In genomic region chr4:88526379-88527049, GRCm38 (mm10) we compare ENCODE assay signal across 20 mouse cellular contexts. TPM values are rescaled to one million over a fixed set of nuclear protein-coding genes. Genes with fewer than 3 reads are reported as not detected.
"Had no signal": no experiment of that assay in that cellular context is flagged by ENCODE, and none has a peak within 500 bp of the region (broad histone marks: within the 10 kb centered on the region; RNA-seq: fewer than 3 reads in every experiment).

No protein-coding gene starts in this region.

- H3K36me3 ChIP-seq: limb, embryonic 12.5 days; lung, embryonic 15.5 days; midbrain, embryonic 10.5 days; neural tube, embryonic 15.5 days had no signal

- H3K9ac ChIP-seq: limb, embryonic 12.5 days; lung, embryonic 15.5 days; neural tube, embryonic 15.5 days had no signal

- H3K4me3 ChIP-seq: limb, embryonic 12.5 days; lung, embryonic 15.5 days; midbrain, embryonic 10.5 days; myocyte; neural tube, embryonic 15.5 days had no signal

- H3K27ac ChIP-seq: kidney, postnatal 0 days; limb, embryonic 12.5 days; lung, embryonic 15.5 days; macrophage; midbrain, embryonic 10.5 days; neural tube, embryonic 15.5 days had no signal

- H3K27me3 ChIP-seq: limb, embryonic 12.5 days; lung, embryonic 15.5 days; neural tube, embryonic 15.5 days had no signal

- H3K9me3 ChIP-seq: limb, embryonic 12.5 days; lung, embryonic 15.5 days; midbrain, embryonic 10.5 days; neural tube, embryonic 15.5 days had no signal

- H3K4me1 ChIP-seq: limb, embryonic 12.5 days; lung, embryonic 15.5 days; midbrain, embryonic 10.5 days; neural tube, embryonic 15.5 days had no signal

- DNase-seq: kidney, adult 11 months; kidney, adult 9 months; kidney, postnatal 36 days; layer of hippocampus, adult 9-11 months; lung, postnatal 14 days; midbrain, embryonic 14.5 days; right cerebral cortex, adult 18-20 months; thymus, adult 18-20 months; thymus, postnatal 14 days had no signal

- H3K4me2 ChIP-seq: limb, embryonic 12.5 days; lung, embryonic 15.5 days; neural tube, embryonic 15.5 days had no signal

RNA-seq across cellular contexts. Expression of gene Ifnb1, which starts 3.9 kb away (rescaled TPM):
- total RNA-seq: layer of hippocampus, adult 18-20 months; left cerebral cortex, postnatal 36 days; liver, adult 2 months had no signal
- polyA plus RNA-seq: kidney, postnatal 0 days; limb, embryonic 12.5 days; liver, adult 2 months; lung, embryonic 15.5 days; midbrain, embryonic 10.5 days; midbrain, embryonic 14.5 days; myocyte; neural tube, embryonic 11.5 days; neural tube, embryonic 15.5 days had no signal

RNA-seq across cellular contexts. Expression of gene Ifna15, which starts 31.5 kb away (rescaled TPM):
- total RNA-seq: layer of hippocampus, adult 18-20 months; left cerebral cortex, postnatal 36 days; liver, adult 2 months had no signal
- polyA plus RNA-seq: kidney, postnatal 0 days; limb, embryonic 12.5 days; liver, adult 2 months; lung, embryonic 15.5 days; macrophage; midbrain, embryonic 10.5 days; midbrain, embryonic 14.5 days; myocyte; neural tube, embryonic 11.5 days; neural tube, embryonic 15.5 days had no signal

RNA-seq across cellular contexts. Expression of gene Ifna14, which starts 45.1 kb away (rescaled TPM):
- total RNA-seq: layer of hippocampus, adult 18-20 months; left cerebral cortex, postnatal 36 days; liver, adult 2 months had no signal
- polyA plus RNA-seq: kidney, postnatal 0 days; limb, embryonic 12.5 days; liver, adult 2 months; lung, embryonic 15.5 days; macrophage; midbrain, embryonic 10.5 days; midbrain, embryonic 14.5 days; myocyte; neural tube, embryonic 11.5 days; neural tube, embryonic 15.5 days had no signal
